Comparison of ENCODE assay signal across 8 mouse cellular contexts in the genomic region with DNA sequence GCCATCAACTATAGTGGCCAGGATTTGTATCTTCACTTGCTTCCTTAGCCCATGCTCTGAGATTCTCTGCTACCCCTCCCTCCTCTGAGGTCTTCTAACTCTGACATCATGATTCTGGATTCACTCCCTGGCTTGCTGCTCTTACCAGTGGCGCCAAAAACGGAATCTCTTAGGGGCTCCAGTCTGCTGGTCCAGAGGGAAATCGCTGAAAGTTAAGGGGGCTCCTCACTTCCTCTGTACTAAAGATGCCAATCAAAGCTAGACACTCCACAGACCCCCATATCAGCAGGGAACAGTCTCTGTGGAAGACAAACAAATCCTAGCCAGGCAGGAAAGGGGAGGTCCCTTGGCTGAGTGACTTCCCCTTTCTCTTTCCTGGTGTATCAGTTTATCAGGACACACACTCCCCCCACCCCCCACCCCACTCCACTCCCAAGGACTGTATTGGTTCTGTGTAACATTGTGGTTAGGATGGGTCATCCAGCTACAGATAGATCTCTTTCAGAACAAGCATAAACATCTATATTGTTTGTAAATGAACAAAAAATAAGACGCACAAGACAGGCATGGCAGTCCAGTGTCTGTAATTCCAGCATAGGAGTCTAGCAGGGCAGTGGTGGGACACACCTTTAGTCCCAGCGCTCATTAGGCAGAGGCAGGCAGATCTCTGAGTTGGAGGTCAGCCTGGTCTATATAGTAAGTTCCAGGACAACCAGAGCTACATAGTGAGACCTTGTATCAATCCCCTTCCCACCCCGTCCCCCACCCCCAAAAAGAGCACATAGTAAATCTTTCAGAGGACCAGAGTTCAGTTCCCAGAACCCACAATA. TPM values are rescaled to one million over a fixed set of nuclear protein-coding genes. Genes with fewer than 3 reads are reported as not detected.
DNase-seq lines count a peak whose midpoint lies in the region; ATAC-seq lines count a peak whose summit lies in the region.

No protein-coding gene starts in this region.

- H3K9ac ChIP-seq in embryonic facial prominence, embryonic 11.5 days (replicated peaks; ENCODE audit: low read length) = 0 out of 2 replicates have a peak overlapping the region, but pooled peaks have one; percentile 49
- H3K9ac ChIP-seq in hindbrain, embryonic 13.5 days = no peak overlapping the region
- H3K9ac ChIP-seq in liver, embryonic 15.5 days = no peak overlapping the region

- H3K4me3 ChIP-seq in embryonic facial prominence, embryonic 11.5 days (ENCODE audit: low read depth, low read length) = no peak overlapping the region
- H3K4me3 ChIP-seq in hindbrain, embryonic 13.5 days = no peak overlapping the region
- H3K4me3 ChIP-seq in liver, embryonic 15.5 days (replicated peaks) = 0 out of 2 replicates have a peak overlapping the region, but pooled peaks have one; percentile 12

- DNase-seq in NIH3T3 (ENCODE audit: low read depth) = peak; percentile 44
- peak; percentile 54 for DNase-seq in embryonic facial prominence, embryonic 11.5 days (ENCODE audit: low spot score)
- peak; percentile 50 for DNase-seq in skeletal muscle tissue, adult 2 months (ENCODE audit: low read depth, low spot score)
- no peak for DNase-seq in left cerebral cortex, postnatal 14 days (ENCODE audit: low spot score in 2 of 2)
- no peak for DNase-seq in layer of hippocampus, postnatal 25 days (ENCODE audit: extremely low spot score in 1 of 2, low spot score in 1 of 2)
- DNase-seq in cerebellum, postnatal 25 days = no peak

- intact Hi-C loops in left cerebral cortex, postnatal 14 days (cut with DNase I) = no loop called here

- ATAC-seq in embryonic facial prominence, embryonic 11.5 days (replicated peaks; ENCODE audit: insufficient number of reproducible peaks, low FRiP score, low TSS enrichment, low read depth) = peak; percentile 55; the same call in 1 of the 2 replicates
- no peak for ATAC-seq in hindbrain, embryonic 13.5 days (ENCODE audit: low FRiP score)
- ATAC-seq in liver, embryonic 15.5 days (ENCODE audit: insufficient read depth) = peak; percentile 70

- peaks cover 13% of the 10 kb centered on the region for H3K4me1 ChIP-seq in embryonic facial prominence, embryonic 11.5 days (ENCODE audit: control insufficient read depth, insufficient read depth, low read length)
- peaks cover 12% of the 10 kb centered on the region; the same call in 1 of the 2 replicates for H3K4me1 ChIP-seq in hindbrain, embryonic 13.5 days (replicated peaks)
- peaks cover 24% of the 10 kb centered on the region for H3K4me1 ChIP-seq in liver, embryonic 15.5 days (replicated peaks)

- WGBS in embryonic facial prominence, embryonic 11.5 days = 47% methylated on average over 6 of the region's 6 CpGs
- WGBS in hindbrain, embryonic 13.5 days = 64% methylated on average over 6 of the region's 6 CpGs
- WGBS in liver, embryonic 15.5 days (ENCODE audit: insufficient replicate concordance) = 18% methylated on average over 6 of the region's 6 CpGs

- no peaks in the 10 kb centered on the region for H3K9me3 ChIP-seq in embryonic facial prominence, embryonic 11.5 days (replicated peaks; ENCODE audit: control insufficient read depth, low read length)
- no peaks in the 10 kb centered on the region for H3K9me3 ChIP-seq in hindbrain, embryonic 13.5 days
- no peaks in the 10 kb centered on the region for H3K9me3 ChIP-seq in liver, embryonic 15.5 days (replicated peaks)

- H3K36me3 ChIP-seq in embryonic facial prominence, embryonic 11.5 days (replicated peaks; ENCODE audit: control insufficient read depth, insufficient read depth, low read depth, low read length) = no peaks in the 10 kb centered on the region
- no peaks in the 10 kb centered on the region for H3K36me3 ChIP-seq in hindbrain, embryonic 13.5 days
- no peaks in the 10 kb centered on the region for H3K36me3 ChIP-seq in liver, embryonic 15.5 days (replicated peaks)

- peak overlapping the region; percentile 89 for H3K27ac ChIP-seq in embryonic facial prominence, embryonic 11.5 days (replicated peaks; ENCODE audit: low read depth, low read length)
- peak overlapping the region; percentile 74 for H3K27ac ChIP-seq in hindbrain, embryonic 13.5 days
- H3K27ac ChIP-seq in liver, embryonic 15.5 days (replicated peaks) = peak overlapping the region; percentile 48; the same call in 1 of the 2 replicates

- no peaks in the 10 kb centered on the region for H3K27me3 ChIP-seq in embryonic facial prominence, embryonic 11.5 days (ENCODE audit: control insufficient read depth, insufficient read depth, low read length)
- peaks cover 19% of the 10 kb centered on the region for H3K27me3 ChIP-seq in hindbrain, embryonic 13.5 days
- peaks cover 73% of the 10 kb centered on the region for H3K27me3 ChIP-seq in liver, embryonic 15.5 days

- H3K4me2 ChIP-seq in embryonic facial prominence, embryonic 11.5 days (ENCODE audit: low read depth, low read length) = no peak overlapping the region
- H3K4me2 ChIP-seq in hindbrain, embryonic 13.5 days = 0 out of 2 replicates have a peak overlapping the region, but pooled peaks have one; percentile 20
- H3K4me2 ChIP-seq in liver, embryonic 15.5 days = peak overlapping the region; percentile 42

RNA-seq across cellular contexts. Expression of a gene that starts 6.0 kb away (rescaled TPM):
- polyA plus RNA-seq in embryonic facial prominence, embryonic 11.5 days (2014; fragmentation: Nextera tagmentation; extraction: Ambion mirVana) = 11.6 and 12.4 TPM in 2 replicates
- polyA plus RNA-seq in hindbrain, embryonic 13.5 days (2015; fragmentation: Nextera tagmentation; extraction: Ambion mirVana) = 20.4 and 20.7 TPM in 2 replicates
- 9.8 and 11.0 TPM in 2 replicates for polyA plus RNA-seq in liver, embryonic 15.5 days (2015; fragmentation: Nextera tagmentation; extraction: Ambion mirVana)
- total RNA-seq in left cerebral cortex, postnatal 14 days (2021) = 10 to 100 TPM; 32.4 TPM
- total RNA-seq in layer of hippocampus, postnatal 25 days (2021) = 10 to 100 TPM; 57.1 to 62.1 TPM

RNA-seq across cellular contexts. Expression of a gene that starts 13.6 kb away (rescaled TPM):
- polyA plus RNA-seq in embryonic facial prominence, embryonic 11.5 days (2014; fragmentation: Nextera tagmentation; extraction: Ambion mirVana) = 64.8 and 69.3 TPM in 2 replicates
- 84.8 and 94.9 TPM in 2 replicates for polyA plus RNA-seq in hindbrain, embryonic 13.5 days (2015; fragmentation: Nextera tagmentation; extraction: Ambion mirVana)
- 20.3 and 25.4 TPM in 2 replicates for polyA plus RNA-seq in liver, embryonic 15.5 days (2015; fragmentation: Nextera tagmentation; extraction: Ambion mirVana)
- 10 to 100 TPM; 40.4 to 44.7 TPM for total RNA-seq in left cerebral cortex, postnatal 14 days (2021)
- 10 to 100 TPM; 50.2 to 72.5 TPM for total RNA-seq in layer of hippocampus, postnatal 25 days (2021)

RNA-seq across cellular contexts. Expression of a gene that starts 21.3 kb away (rescaled TPM):
- polyA plus RNA-seq in embryonic facial prominence, embryonic 11.5 days (2014; fragmentation: Nextera tagmentation; extraction: Ambion mirVana) = 114 and 117 TPM in 2 replicates
- polyA plus RNA-seq in hindbrain, embryonic 13.5 days (2015; fragmentation: Nextera tagmentation; extraction: Ambion mirVana) = 110 and 115 TPM in 2 replicates
- polyA plus RNA-seq in liver, embryonic 15.5 days (2015; fragmentation: Nextera tagmentation; extraction: Ambion mirVana) = 77.2 and 81.7 TPM in 2 replicates
- 10 to 100 TPM; 74.6 to 86.7 TPM for total RNA-seq in left cerebral cortex, postnatal 14 days (2021)
- 10 to 100 TPM; 70.0 to 75.2 TPM for total RNA-seq in layer of hippocampus, postnatal 25 days (2021)

RNA-seq across cellular contexts. Expression of a gene that starts 28.1 kb away (rescaled TPM):
- 2.4 and 3.5 TPM in 2 replicates for polyA plus RNA-seq in embryonic facial prominence, embryonic 11.5 days (2014; fragmentation: Nextera tagmentation; extraction: Ambion mirVana)
- 7.0 and 7.7 TPM in 2 replicates for polyA plus RNA-seq in hindbrain, embryonic 13.5 days (2015; fragmentation: Nextera tagmentation; extraction: Ambion mirVana)
- 5.1 and 6.7 TPM in 2 replicates for polyA plus RNA-seq in liver, embryonic 15.5 days (2015; fragmentation: Nextera tagmentation; extraction: Ambion mirVana)
- 1 to 10 TPM; 4.7 to 5.7 TPM for total RNA-seq in left cerebral cortex, postnatal 14 days (2021)
- total RNA-seq in layer of hippocampus, postnatal 25 days (2021) = 1 to 10 TPM; 6.2 to 7.7 TPM

RNA-seq across cellular contexts. Expression of a gene that starts 46.6 kb away (rescaled TPM):
- 1.6 and 1.8 TPM in 2 replicates for polyA plus RNA-seq in embryonic facial prominence, embryonic 11.5 days (2014; fragmentation: Nextera tagmentation; extraction: Ambion mirVana)
- 1.3 TPM in 2 replicates for polyA plus RNA-seq in hindbrain, embryonic 13.5 days (2015; fragmentation: Nextera tagmentation; extraction: Ambion mirVana)
- 0.67 TPM in 2 replicates for polyA plus RNA-seq in liver, embryonic 15.5 days (2015; fragmentation: Nextera tagmentation; extraction: Ambion mirVana)
- under 1 TPM; 0.27 to 0.59 TPM for total RNA-seq in left cerebral cortex, postnatal 14 days (2021)
- total RNA-seq in layer of hippocampus, postnatal 25 days (2021) = under 1 TPM; 0.25 to 0.35 TPM

Comparison
In these comparisons a context has a peak if more than half of its experiments do, and no peak if none do; other contexts are left out.
1. DNase-seq: peak in NIH3T3 (single experiment), embryonic facial prominence, embryonic 11.5 days (single experiment) and skeletal muscle tissue, adult 2 months (single experiment); none in left cerebral cortex, postnatal 14 days (0 of 2), layer of hippocampus, postnatal 25 days (0 of 2) and cerebellum, postnatal 25 days (0 of 2).
2. Peak in every context shown above with its lines, with median percentiles within 50 percentile points of each other: H3K27ac ChIP-seq.